Mouse (Mus musculus) splenic B cell, adult 2 months (primary cell): ENCODE results near the gene Cdkl5.

ENCODE experiments used
- DNase-seq: peaks from one replicate; pipeline ENCODE4 v3.0.0-alpha.2; 2011; ENCODE audit warnings: low read depth, low spot score
- H3K27me3 ChIP-seq: 2 replicates; pipeline ENCODE4 v1.6.1; 2012; ENCODE audit warnings: mild to moderate bottlenecking, low read length, moderate library complexity, mixed read lengths; ENCODE audit not compliant: control insufficient read depth, poor library complexity, insufficient read depth, severe bottlenecking
- H3K36me3 ChIP-seq: 2 replicates; pipeline ENCODE4 v1.6.1; 2012; ENCODE audit warnings: mild to moderate bottlenecking, low read length, moderate library complexity, mixed read lengths; ENCODE audit not compliant: control insufficient read depth, poor library complexity, insufficient read depth, severe bottlenecking

The Cdkl5 gene

DNA sequence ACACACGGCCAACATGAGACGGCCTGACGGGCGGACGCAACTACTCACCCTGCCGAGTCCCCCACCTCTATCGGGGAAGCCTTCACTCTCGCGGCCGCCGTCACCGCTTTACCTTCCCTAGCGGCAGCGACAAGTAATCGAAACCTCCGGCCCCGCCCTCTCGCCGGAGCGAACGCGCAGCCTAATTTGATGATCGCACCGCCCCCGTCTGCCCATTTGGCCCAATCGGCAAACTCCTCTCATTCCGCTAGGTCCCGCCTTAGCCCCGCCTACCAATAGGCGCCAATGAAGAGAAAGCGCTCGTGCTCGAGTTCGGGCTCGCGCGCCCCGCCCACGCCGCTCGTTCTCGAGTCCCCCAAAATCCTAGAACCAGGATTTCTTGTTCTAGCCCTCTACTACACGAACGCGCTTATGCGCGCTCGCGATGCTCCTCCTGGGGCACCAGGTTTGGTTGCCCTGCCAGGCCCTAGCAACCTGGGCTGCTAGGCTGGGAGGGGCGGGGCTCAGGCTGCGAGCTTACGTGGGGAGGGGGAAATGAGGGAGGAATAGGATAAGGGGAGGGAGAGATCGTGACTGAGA is at the start of gene Cdkl5:
Gene Cdkl5, minus strand, starts transcription at position 162 of the 579 bp plus-strand sequence.
- no peaks in the 10 kb centered on the region for H3K27me3 ChIP-seq
- no peaks in the 10 kb centered on the region for H3K36me3 ChIP-seq
- DNase-seq = peak; percentile 96

DNA sequence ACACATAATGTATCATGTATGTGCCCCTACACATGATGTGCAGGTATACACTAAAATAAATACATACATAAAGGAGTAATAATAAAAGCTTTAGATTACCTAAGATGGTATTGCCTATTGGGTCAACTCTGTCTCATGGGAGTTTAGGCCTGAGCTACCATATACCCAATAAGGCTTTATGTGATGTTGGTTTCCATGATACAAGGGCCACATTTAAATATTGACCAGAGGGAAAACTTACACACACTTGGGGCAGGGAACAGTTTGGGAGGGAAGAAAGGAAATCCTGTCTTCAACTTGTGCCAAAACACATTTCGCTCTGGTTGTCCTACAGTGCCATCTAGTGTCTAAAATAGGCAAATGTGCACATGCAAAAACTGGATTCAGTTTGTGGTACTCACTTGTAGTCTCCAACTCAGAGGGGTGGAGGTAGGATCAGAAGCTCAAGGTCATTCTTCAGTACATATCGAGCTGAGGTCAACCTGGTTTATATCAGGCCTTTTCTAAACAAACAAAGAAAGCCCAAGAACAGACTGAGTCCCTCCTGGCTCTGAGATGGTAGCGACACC is 38.8 kb upstream of the Cdkl5 start:
- H3K27me3 ChIP-seq = no peaks in the 10 kb centered on the region
- DNase-seq = peak; percentile 63
- no peaks in the 10 kb centered on the region for H3K36me3 ChIP-seq

DNA sequence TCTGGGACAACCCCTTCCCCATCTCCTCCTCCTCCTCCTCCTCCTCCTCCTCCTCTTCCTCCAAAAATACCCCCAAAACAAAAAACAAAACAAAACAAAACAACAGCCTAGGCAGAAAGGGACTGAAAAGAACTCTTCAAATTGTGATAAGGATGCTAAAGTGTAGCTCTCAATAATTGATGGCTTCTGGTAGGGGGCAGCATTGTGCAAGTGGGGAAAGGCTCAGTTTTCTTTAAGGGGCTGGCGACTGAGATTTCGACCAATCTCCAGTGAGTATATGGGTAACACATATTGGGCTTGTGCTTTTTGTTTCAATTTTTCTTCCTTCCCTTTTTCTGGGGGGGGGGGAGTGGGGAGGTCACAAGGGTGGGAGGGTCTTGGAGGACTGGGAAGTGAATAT is 37.9 kb upstream of the Cdkl5 start:
- no peaks in the 10 kb centered on the region for H3K27me3 ChIP-seq
- peak; percentile 16 for DNase-seq
- no peaks in the 10 kb centered on the region for H3K36me3 ChIP-seq

GRCm38 (mm10) chrX:161030233-161030632 is 35.7 kb upstream of the Cdkl5 start:
- no peak for DNase-seq
- Histone ChIP-seq H3K27me3 (no peaks in the 10 kb centered on the region), H3K36me3 (no peaks in the 10 kb centered on the region)

GRCm38 (mm10) chrX:161024475-161024874 is 30.0 kb upstream of the Cdkl5 start:
- Histone ChIP-seq H3K27me3 (no peaks in the 10 kb centered on the region), H3K36me3 (no peaks in the 10 kb centered on the region)
- no peak for DNase-seq

DNA sequence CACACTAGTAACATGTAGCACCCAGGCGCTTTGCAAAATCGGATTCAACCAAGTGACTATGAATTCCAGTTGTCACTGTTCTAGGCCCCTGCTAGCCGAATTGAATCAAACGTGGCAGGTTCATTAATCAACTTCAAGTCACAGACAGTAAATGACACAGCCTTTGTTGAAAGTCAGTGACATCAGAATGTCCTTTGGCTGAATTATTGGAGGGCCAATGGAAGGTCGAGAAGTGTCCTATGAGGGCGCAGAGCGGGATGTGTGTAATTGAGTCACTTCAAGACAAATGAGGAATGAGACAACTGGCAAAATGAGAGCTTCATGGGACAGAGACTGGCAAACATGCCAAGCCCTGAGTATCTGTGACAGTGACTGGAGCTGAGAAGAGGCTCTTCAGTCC is 27.0 kb upstream of the Cdkl5 start:
- H3K36me3 ChIP-seq = no peaks in the 10 kb centered on the region
- no peaks in the 10 kb centered on the region for H3K27me3 ChIP-seq
- DNase-seq = no peak

GRCm38 (mm10) chrX:161018179-161018578 is 23.7 kb upstream of the Cdkl5 start:
- no peak for DNase-seq
- H3K27me3 ChIP-seq = no peaks in the 10 kb centered on the region
- no peaks in the 10 kb centered on the region for H3K36me3 ChIP-seq

- H3K27me3 ChIP-seq = no peaks in the 10 kb centered on the region
- no peaks in the 10 kb centered on the region for H3K36me3 ChIP-seq
- no peak for DNase-seq
Measured at GRCm38 (mm10) chrX:161006272-161006671, 11.8 kb upstream of the Cdkl5 start.

DNA sequence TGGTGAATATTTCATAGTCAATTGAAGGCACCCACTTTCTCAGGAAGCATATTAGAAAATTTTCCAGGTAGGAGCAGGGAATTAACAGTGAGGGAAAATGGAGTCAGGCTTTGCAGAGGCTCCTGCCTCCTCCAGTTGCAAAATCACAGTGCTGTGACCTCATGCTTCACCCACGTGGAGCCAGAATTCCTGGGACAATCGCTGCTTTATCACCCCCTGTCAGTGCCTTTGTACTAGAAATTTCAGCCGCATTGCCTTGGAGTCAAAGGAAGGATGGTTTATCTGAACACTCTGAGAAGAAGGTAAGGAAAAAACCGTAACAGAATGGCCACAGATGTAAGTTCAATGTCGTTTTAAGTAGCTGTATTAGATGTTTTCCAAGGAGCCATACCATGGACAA is 1.5 kb upstream of the Cdkl5 start:
- H3K36me3 ChIP-seq = no peaks in the 10 kb centered on the region
- no peaks in the 10 kb centered on the region for H3K27me3 ChIP-seq
- DNase-seq = no peak

DNA sequence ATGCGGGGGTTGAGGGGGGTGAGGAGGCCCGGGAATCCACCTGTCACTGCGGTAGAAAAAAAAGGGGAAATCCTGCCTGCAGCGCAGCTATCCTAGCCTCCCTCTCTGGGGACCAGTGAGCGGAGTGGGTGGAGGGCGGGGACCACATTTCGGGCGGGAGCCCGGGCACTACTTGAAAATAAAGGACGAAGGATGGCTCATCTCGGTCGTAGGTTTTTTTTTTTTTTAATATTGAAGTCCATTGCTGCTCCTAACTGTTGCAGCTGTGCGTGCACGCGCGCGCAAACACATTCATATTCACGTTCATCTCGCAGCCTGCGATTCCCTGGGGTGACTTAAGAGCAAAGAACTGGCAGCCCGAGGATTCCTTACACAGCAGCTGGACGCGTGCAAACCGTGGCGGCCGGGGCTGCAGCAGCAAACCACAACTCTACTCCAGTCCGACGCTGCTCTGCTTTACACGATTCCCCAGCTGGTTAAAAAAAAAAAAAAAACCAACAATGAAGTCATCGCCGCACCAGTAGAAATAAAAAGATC is 695 bp upstream of the Cdkl5 start:
- peak; percentile 77 for DNase-seq

DNA sequence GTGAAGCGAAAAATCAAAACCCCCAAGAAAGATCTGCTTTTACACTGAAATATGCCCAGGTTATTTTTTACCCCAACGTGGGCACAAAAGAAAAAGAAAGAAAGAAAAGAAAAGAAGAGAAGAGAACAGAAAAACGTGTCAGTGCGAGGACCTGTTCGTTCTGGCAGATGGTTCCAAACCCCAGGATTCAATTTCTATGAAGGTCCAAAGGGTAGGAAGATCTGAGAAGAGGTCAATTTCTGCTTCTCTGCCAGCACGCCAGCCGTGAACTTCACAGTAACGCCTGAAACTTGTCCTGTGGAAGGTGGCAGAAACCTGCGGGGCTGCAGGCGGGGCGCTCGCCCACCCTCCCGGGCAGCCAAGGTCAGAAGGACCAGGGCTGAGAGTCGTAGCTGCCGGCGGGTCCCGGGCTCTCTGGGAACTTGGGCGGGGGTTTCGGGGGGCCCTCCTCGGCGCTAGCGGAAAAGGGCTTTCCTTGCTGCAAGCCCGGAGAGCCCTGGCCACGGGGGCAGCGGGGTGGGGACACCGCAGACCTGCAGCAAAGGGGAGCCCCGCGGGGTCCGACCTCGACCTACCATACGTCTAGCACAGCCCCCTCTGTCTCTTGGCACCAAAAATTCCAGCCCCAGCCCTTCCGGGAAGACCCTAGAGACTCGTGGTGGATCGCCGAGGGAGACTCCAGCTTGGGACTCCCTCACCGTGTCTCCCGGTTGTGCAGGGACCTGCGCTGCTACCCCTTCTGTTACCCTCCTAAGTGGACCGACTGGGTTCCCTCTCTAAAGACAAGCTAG is 560 bp downstream of the Cdkl5 start:
- Histone ChIP-seq H3K36me3 (no peaks in the 10 kb centered on the region), H3K27me3 (no peaks in the 10 kb centered on the region)
- DNase-seq = no peak

More for the DNA sequence above, 695 bp upstream of the Cdkl5 start:
- H3K27me3 ChIP-seq = no peaks in the 10 kb centered on the region
- H3K36me3 ChIP-seq = no peaks in the 10 kb centered on the region

DNA sequence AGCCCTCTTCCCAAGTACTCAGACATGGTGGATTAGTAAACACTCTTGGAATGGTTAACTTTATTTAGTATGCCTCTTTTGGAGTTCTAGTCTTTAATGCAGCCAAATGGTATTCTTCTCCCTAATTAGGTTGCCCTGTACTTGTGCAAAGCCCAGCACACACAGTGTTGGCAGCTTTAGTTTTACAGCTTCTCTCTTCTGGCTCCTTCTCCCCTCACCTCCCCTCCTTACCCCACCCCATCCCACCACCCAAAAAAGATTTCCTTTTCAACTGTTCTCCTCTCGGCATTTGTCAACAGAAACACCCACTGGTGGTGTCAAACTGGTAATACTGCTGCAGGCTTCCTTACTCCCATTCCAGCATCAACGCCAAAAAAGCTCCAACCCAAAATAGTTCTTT is 1.8 kb downstream of the Cdkl5 start:
- DNase-seq = no peak

DNA sequence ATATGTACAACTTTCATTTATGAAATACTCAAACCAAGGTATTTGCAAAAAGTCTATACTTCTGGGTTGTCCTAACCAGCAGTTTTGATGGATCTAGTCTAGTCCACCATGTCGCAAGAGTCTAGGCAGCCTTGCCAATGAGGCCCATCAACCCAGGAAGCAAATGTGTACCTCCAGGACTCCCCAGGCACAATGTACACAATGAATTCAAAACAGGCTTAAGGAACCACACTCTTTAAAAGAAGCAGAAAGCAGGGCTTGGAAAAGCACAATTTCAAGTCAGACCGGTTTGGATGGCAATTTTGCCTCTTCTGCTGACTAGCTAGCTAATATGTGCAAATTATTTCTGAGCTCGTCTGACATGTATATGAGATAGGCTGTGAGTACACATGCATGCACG is 4.2 kb downstream of the Cdkl5 start:
- no peaks in the 10 kb centered on the region for H3K27me3 ChIP-seq
- no peaks in the 10 kb centered on the region for H3K36me3 ChIP-seq
- no peak for DNase-seq

More for the DNA sequence above, 1.8 kb downstream of the Cdkl5 start:
- H3K36me3 ChIP-seq = no peaks in the 10 kb centered on the region
- H3K27me3 ChIP-seq = no peaks in the 10 kb centered on the region

DNA sequence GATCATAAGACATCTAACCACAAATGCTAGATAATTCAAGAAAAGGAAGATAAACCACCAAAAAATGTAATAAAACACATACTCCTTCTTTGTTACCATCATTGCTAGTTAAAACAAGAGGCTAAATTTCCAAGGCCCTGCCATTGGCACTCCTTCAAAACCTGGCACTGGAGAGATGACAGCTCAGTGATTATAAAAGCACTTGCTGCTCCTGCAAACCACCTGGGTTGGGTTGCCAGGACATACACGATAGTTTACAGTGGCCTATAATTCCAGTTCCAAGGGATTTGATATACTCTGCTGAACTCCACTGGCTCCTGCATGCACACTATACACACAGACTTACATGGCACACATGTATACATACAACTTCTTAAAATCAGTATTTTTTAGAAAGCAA is 16.6 kb downstream of the Cdkl5 start:
- no peak for DNase-seq
- H3K27me3 ChIP-seq = no peaks in the 10 kb centered on the region
- no peaks in the 10 kb centered on the region for H3K36me3 ChIP-seq

GRCm38 (mm10) chrX:160971991-160972545 is 22.4 kb downstream of the Cdkl5 start:
- DNase-seq = no peak
- H3K36me3 ChIP-seq = no peaks in the 10 kb centered on the region
- no peaks in the 10 kb centered on the region for H3K27me3 ChIP-seq
